Mouse (Mus musculus): ENCODE data around the gene Crim1.

GRCm38 (mm10) chr17:78354871-78355270 lies 154.8 kb downstream of the Crim1 start:
- TF ChIP-seq CTCF (IDR thresholded peaks at IDR 0.05; ENCODE audit: extremely low read depth, insufficient read length, insufficient replicate concordance, low read depth, low read length): no peak
- no peak for TF ChIP-seq POLR2A (IDR thresholded peaks at IDR 0.05; ENCODE audit: low read depth, low read length)

Data from small intestine, adult 2 months (tissue).